Mouse (Mus musculus) small intestine, adult 2 months (tissue): ENCODE data around the gene Spata21. TPM values are rescaled to one million over a fixed set of nuclear protein-coding genes. Genes with fewer than 3 reads are reported as not detected.
"Not testable (repeated sequence)": the region's sequence is repeated elsewhere in the genome, so short reads cannot be mapped to it uniquely, and the experiment has no call there.

Experiments
- H3K27ac ChIP-seq: fragments of 200-500 bp; 2 replicates; pipeline ENCODE4 v1.5.1; 2012; ENCODE audit warnings: low read depth, low read length, control low read depth, inconsistent platforms; ENCODE audit not compliant: insufficient read depth
- H3K27me3 ChIP-seq: fragments of 200-500 bp; 2 replicates; pipeline ENCODE4 v1.6.1; 2012; ENCODE audit warnings: mild to moderate bottlenecking, moderate library complexity, low read length, inconsistent platforms; ENCODE audit not compliant: control insufficient read depth, insufficient read depth
- H3K36me3 ChIP-seq: fragments of 200-500 bp; 2 replicates; pipeline ENCODE4 v1.6.1; 2012; ENCODE audit warnings: mild to moderate bottlenecking, low read length, control low read depth, inconsistent platforms; ENCODE audit not compliant: control insufficient read depth, insufficient read depth
- H3K4me1 ChIP-seq: fragments of 200-500 bp; 2 replicates; pipeline ENCODE4 v1.6.1; 2012; ENCODE audit warnings: low read length, inconsistent platforms, mixed read lengths; ENCODE audit not compliant: control insufficient read depth, insufficient read depth, insufficient read length
- H3K4me3 ChIP-seq: fragments of 200-500 bp; 2 replicates; pipeline ENCODE4 v1.5.1; 2012; ENCODE audit warnings: low read depth, mild to moderate bottlenecking, control low read depth, inconsistent platforms, low read length, moderate library complexity
- CTCF ChIP-seq: fragments of 200-500 bp; IDR thresholded peaks from 2 replicates; pipeline ENCODE4 v1.5.1; 2012; ENCODE audit warnings: low read depth, mild to moderate bottlenecking, control low read depth, inconsistent platforms, low read length, moderate library complexity, mixed read lengths; ENCODE audit not compliant: insufficient replicate concordance, insufficient read length; ENCODE audit errors: extremely low read depth
- POLR2A ChIP-seq: fragments of 200-500 bp; IDR thresholded peaks from 2 replicates; pipeline ENCODE4 v1.6.1; 2012; ENCODE audit warnings: low read depth, mild to moderate bottlenecking, control low read depth, inconsistent platforms, low read length, moderate library complexity
- WGBS: fragments of 180-500 bp; shearing (Covaris S2); methylation state at CpG from one replicate; pipeline ENCODE4 v1.1.7; 2018; 5-methylcytosine and 5-hydroxymethylcytosine counted together
- polyA plus RNA-seq: library from polyadenylated mRNA; depleted of rRNA; stranded (reverse); fragments of >200 nt; gene quantifications from 2 replicates; pipeline ENCODE4 v1.2.3, GENCODE M21; 2012

Spata21 gene
- polyA plus RNA-seq, 1 experiment = not detected

DNA sequence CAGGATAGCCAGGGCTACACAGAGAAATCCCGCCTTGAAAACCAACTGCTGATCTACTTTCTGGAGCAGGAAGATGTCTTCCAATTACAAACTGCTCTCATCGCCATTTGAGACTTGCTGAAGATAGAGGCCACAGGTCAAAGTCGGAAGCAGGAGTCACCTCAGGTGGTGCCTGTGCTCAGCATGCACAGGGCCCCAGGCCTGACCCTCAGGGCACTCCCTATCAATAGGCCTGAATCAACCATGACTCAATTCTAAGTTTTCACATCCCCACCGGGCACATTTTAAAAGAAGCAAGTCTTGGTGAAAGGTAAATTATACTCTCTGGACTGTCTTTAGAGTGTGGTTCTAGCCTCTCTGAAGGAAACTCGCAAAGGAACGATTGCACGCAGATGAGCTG lies 48.0 kb downstream of the Spata21 start:
- H3K27ac ChIP-seq = peak overlapping the region; percentile 33; the same call in 1 of the 2 replicates
- H3K4me3 ChIP-seq = no peak overlapping the region
- peaks cover 51% of the 10 kb centered on the region for H3K4me1 ChIP-seq
- no peaks in the 10 kb centered on the region for H3K36me3 ChIP-seq
- no peaks in the 10 kb centered on the region for H3K27me3 ChIP-seq
- WGBS = 45% methylated on average over 7 of the region's 7 CpGs
- TF ChIP-seq CTCF = no peak
- TF ChIP-seq POLR2A = no peak

DNA sequence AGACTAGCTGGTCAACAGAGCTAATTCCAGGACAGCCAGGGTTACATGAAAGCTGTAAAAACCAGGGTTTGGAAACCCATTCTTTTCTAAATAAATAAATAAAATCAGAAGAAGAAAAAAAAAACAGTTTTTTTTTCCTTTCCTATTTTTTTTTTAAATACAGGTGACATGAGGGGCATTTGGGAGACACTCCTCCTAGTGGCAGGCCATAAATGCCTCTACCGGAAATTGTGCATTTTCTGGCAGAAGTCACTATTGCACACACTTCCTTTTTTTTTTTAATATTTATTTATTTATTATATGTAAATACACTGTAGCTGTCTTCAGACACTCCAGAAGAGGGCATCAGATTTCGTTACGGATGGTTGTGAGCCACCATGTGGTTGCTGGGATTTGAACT lies 49.6 kb downstream of the Spata21 start:
- peaks cover 39% of the 10 kb centered on the region for H3K4me1 ChIP-seq
- WGBS = 15% methylated on average over 3 of the region's 3 CpGs
- H3K27ac ChIP-seq, H3K27me3 ChIP-seq, H3K4me3 ChIP-seq, H3K36me3 ChIP-seq: not testable (repeated sequence)

DNA sequence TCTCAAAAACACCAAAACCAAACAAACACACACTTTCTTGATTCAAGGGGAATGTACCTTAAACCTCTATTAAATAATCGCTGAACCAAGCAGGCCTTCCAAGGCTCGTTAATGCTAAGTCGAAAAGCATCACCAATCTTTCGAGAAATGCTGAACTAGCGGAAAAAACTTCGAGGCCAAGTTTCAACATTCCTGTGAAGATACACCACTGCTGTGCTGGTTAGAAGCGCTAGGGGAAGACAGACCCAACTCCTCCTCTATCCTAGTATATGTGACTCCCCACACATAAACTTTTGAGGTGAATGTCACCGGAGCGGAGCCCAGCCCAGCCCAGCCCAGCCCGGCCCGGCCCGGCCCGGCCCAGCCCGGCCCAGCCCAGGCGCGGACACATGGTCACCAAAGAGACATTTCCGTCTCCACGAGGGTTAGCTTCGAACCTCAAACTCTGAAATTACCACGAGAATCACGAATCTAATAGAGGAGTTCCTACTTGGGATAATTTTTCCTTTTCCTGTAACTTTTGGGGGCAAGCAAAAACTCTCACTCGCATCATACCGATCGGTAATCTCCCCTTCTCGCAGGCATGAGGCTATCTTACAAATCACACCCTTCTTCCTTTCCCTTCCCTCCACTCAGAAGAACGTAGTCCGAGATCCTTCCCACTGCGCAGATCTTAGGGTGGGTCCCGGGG lies 50.4 kb downstream of the Spata21 start:
- under 1% methylated on average over 29 of the region's 29 CpGs for WGBS
- Histone ChIP-seq H3K27me3 (no peaks in the 10 kb centered on the region), H3K4me3 (peak overlapping the region; percentile 84), H3K4me1 (peaks cover 35% of the 10 kb centered on the region), H3K36me3 (no peaks in the 10 kb centered on the region), H3K27ac (peak overlapping the region; percentile 83)
- TF ChIP-seq CTCF = no peak
- no peak for TF ChIP-seq POLR2A

DNA sequence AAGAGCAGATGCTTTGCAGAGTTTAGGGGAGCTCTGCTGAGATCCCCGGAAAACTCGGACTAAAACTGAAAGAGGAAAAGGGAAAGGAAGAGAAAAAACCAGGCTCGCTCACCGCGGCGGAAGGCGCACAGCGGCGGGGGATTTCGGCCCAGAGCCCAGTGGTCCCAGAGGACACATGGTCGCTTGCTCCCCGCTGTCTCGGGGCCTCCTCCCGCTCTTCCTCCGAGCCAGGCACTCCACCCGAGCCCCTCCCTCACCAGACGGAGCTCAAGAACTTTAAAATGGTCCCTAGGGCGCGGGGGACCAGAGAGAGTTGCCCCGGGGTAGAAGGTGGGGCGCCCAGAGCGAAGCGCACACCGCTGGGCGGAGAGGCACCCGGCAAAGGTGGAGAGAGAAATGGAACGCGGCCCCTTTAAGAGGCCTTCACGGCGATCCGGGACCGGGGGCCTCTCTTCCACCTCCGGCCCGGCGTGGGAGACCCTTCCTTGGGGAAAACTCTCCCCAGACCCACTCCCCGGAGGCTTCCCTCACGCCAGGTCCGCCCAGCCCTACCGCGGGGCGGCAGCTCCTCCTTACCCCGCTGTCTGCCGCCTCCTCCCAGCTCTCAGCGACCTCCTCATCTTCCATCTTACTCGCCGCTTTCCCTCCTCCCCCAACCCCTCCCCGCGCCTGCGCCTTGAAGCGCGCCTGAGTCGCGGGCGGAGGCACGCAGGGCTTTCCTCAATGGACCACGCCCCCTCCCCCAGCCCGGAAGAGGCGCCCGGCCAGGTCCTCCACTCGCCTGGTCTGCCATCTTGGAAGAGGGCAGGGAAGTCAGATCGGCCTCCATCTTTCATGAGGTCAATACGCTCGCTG lies 51.2 kb downstream of the Spata21 start, which contains the start of gene Szrd1:
Gene Szrd1 (minus strand): TSS at position 660 of the 855 bp plus-strand sequence.
- Histone ChIP-seq H3K27ac (peak within 1 kb of the TSS; percentile 83), H3K36me3 (no peaks in the 10 kb centered on the region), H3K27me3 (no peaks in the 10 kb centered on the region), H3K4me3 (peak within 1 kb of the TSS; percentile 84), H3K4me1 (peaks cover 30% of the 10 kb centered on the region)
- TF ChIP-seq CTCF = no peak
- peak; percentile 94 for TF ChIP-seq POLR2A
- WGBS = under 1% methylated on average over 62 of the region's 63 CpGs

DNA sequence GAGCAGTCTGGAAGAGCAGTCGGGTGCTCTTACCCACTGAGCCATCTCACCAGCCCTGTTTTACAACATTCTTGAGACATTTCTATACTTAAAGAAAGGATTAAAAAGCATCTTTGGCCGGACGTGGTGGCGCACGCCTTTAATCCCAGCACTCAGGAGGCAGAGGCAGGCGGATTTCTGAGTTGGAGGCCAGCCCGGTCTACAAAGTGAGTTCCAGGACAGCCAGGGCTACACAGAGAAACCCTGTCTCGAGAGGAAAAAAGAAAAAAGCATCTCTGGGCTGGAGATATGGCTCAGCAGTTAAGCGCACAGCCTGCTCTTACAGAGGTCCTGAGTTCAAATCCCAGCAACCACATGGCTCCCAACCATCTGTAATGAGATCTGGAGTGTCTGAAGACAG lies 52.2 kb downstream of the Spata21 start:
- H3K27me3 ChIP-seq, H3K4me3 ChIP-seq, H3K27ac ChIP-seq, H3K36me3 ChIP-seq: not testable (repeated sequence)
- 86% methylated on average over 9 of the region's 9 CpGs for WGBS
- peaks cover 20% of the 10 kb centered on the region for H3K4me1 ChIP-seq

DNA sequence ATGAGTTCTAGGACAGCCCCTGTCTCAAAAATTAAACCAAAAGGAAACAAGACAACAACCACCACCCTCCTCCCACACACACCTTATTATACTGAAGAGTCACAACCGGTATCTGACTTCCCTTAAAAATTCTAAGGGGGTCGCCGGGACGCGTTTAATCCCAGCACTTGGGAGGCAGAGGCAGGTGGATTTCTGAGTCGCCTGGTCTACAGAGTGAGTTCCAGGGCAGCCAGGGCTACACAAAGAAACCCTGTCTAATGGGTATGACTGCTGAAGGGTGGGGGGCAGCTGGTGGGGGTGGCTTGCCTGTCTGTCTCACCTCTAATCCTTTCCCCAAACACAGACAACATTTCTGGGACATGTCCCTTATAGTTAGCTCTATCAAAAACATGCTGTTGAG lies 52.8 kb downstream of the Spata21 start:
- Histone ChIP-seq H3K4me3 (no peak overlapping the region), H3K27me3 (no peaks in the 10 kb centered on the region), H3K36me3 (no peaks in the 10 kb centered on the region), H3K4me1 (peaks cover 16% of the 10 kb centered on the region), H3K27ac (no peak overlapping the region)
- no peak for TF ChIP-seq CTCF
- TF ChIP-seq POLR2A = no peak
- 90% methylated on average over 6 of the region's 6 CpGs for WGBS

DNA sequence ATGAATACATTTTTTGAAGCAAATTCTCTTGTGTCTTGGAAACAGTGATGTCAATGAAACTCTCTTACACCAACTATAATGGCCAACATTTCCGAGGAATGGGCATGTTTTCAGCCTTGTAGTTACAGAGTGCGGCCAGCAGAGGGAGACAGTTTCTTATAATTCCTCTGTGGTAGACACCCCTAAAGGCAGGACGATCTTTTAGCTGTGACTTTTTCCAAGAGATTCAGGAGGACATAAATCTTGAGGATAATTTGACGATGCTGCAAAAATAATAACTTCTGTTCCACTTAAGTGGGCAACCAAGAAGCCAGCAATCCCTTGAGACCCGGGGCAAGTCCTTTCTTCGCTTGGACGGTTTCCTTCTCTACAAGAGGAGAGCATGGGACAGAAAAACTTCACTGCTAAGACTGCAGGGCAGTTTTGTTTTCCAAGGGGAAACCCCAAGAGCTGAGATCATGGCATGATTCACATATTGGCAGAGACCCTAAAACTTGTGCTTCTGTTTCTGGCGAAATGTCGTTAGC lies 54.2 kb downstream of the Spata21 start:
- Histone ChIP-seq H3K4me3 (peak overlapping the region; percentile 42), H3K27ac (no peak overlapping the region; the same call in 1 of the 2 replicates), H3K27me3 (no peaks in the 10 kb centered on the region), H3K36me3 (no peaks in the 10 kb centered on the region), H3K4me1 (peaks cover 9% of the 10 kb centered on the region; the same call in 1 of the 2 replicates)
- WGBS = 6% methylated on average over 9 of the region's 9 CpGs
- TF ChIP-seq CTCF = no peak
- TF ChIP-seq POLR2A = no peak

DNA sequence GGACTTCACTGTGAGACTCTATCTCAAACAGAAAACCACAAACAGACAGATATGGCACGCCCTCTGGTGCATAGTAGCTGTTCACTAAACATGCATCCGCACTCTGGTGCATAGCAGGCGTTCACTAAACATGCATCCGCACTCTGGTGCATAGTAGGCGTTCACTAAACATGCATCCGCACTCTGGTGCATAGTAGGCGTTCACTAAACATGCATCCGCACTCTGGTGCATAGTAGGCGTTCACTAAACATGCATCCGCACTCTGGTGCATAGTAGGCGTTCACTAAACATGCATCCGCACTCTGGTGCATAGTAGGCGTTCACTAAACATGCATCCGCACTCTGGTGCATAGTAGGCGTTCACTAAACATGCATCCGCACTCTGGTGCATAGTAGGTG lies 57.0 kb downstream of the Spata21 start:
- H3K36me3 ChIP-seq, H3K4me1 ChIP-seq, H3K4me3 ChIP-seq, H3K27ac ChIP-seq, H3K27me3 ChIP-seq: not testable (repeated sequence)
- 93% methylated on average over 11 of the region's 16 CpGs for WGBS
